Mouse (Mus musculus): ENCODE measurements around the gene Acad11.

GRCm38 (mm10) chr9:104123622-104124021 lies 60.4 kb downstream of the Acad11 start:
- TF ChIP-seq POLR2A (IDR thresholded peaks at IDR 0.05; ENCODE audit: extremely low read depth, insufficient read depth, low read length): no peak
- no peak for TF ChIP-seq CTCF (IDR thresholded peaks at IDR 0.05; ENCODE audit: extremely low read depth, insufficient read depth, low read length)

Measured in cortical plate, adult 2 months (tissue).